Mouse (Mus musculus) 3T3-L1 (cell line): ENCODE data around the gene Abcd1.

Source experiments
- DNase-seq: peaks from one replicate; pipeline ENCODE4 v3.0.0-alpha.2; 2015; ENCODE audit warnings: low read depth, low spot score

The Abcd1 gene

DNA sequence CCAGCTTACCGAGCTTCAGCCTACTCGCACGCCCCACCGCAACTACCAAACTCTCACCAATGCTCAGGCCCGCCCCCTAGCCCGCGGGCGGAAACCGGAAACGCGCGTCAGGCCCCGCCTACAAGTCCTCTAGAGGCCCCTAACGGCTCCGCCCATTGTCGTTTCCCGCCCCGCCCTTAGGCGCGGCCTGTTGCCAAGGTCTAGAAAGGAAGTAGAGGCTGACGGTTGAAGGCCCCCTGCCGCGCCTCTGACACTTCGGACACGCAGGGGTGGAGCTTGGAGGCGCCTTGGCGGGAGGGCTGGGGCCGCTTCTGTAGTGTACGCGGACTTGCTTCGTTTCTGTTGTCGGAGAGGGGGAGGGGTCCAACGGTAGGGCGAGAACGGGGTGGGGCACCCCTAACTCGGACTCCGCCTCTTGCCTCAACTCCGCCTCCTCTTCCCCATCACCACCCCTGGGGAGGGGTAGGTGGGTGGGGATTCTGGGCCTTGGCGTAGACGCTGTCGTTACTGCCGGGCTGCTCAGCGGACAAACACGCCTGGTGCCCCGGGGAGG, at the start of gene Abcd1, which contains the start of gene Bcap31:
TSS of gene Abcd1 (plus strand) at position 489 of the 553 bp plus-strand sequence.
TSS of gene Bcap31 (minus strand) at position 67 of the 553 bp plus-strand sequence.
- peak; percentile 96 for DNase-seq

DNA sequence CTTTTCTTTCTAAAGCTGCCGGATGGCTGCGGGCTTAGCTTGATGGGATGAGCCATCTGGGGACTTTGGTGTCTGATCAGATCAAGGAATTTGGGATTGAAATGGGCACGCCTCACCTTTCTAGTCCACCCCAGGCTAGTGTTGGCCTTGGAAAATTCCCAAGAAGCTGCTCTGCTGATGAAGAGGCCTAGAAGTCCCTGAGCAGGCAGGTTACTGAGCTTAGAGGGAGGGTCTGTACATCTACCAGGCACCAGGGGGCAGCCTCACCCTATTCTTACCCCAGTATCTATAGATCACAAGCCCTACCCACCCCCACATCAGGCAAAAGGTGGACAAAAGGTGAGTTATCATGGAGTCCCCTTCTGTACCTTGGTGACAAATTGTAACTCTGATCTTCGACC, 44.4 kb upstream of the Abcd1 start:
- peak; percentile 81 for DNase-seq

DNA sequence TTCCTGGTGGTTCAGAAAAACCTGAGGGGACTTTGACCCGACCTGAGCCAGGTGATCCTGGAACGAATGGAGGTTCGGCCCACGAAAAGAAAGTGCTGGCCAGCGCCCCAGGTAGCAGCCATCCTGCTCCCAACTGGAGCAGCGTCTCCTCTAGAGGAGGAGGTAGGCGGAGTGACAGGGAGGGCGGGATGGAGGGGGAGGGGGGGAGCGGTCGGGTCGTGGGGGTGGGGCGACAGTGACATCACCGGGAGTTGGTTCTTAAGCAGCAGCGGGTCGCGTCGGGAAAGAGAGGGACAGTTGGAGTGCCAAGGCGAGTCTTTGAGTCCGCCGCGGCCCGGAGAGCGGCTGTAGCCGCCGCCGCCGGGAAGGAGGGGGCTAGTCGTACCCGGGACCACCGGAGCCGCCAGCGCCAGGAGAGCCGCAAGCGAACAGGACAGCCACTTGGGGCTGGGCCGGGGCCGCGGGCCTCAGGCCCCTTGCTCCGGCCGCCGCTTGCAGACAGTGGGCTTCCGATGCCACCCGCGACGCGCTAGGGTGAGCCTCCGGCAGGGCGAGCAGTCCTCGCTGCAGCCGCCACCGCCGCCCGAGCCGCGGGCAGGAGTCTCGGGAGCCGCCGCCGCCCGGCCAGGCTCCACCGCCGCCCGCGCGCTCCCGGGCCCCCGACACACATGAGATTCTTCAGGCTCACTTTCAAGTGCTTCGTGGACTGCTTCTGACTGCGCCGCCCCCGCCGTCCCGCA, 43.3 kb upstream of the Abcd1 start, which contains the start of gene Slc6a8:
TSS of gene Slc6a8 (plus strand) at position 272 of the 740 bp plus-strand sequence.
- peak; percentile 66 for DNase-seq

DNA sequence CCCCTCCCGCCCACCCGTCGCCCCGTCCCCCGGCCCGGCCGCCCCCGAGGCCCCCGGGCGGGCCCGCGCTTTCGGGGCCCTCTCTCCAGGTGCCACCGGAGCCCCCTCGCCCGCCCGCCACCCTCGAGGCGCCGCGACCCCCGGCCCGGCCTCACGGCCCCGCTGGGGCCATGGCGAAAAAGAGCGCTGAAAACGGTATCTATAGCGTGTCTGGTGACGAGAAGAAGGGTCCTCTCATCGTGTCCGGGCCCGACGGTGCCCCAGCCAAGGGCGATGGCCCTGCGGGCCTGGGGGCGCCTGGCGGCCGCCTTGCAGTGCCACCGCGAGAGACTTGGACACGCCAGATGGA, 42.8 kb upstream of the Abcd1 start:
- DNase-seq = no peak

DNA sequence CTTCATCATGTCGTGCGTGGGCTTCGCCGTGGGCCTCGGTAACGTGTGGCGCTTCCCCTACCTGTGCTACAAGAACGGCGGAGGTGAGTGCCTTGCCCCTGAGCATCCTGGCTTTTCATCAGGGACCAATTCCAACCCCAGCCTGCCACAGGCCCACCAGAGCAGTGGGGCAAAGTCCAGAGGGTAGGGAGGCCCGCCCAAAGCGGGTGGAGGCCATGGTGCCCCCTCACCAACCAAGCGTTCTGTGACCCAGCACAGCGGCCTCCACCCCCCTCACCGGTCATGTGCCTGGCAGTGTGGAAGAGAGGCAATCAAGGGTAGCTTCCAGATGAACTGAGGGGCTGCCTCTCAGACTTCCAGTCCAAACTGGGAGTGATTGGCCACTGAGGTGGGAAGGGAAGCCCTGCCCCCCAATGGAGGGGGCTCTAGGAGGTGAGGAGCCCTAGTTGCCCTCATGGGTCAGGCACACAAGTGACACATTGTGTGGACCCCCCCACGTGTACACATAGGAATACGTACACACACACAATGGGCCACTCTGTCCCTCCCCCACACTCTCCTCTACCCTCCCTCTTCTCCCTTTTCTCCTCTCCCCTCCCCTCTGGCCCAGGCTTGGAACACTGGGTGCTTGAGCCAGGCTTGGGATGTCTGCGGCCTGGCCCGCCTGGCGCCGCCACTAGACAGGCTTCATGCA, 42.3 kb upstream of the Abcd1 start:
- DNase-seq = peak; percentile 48

DNA sequence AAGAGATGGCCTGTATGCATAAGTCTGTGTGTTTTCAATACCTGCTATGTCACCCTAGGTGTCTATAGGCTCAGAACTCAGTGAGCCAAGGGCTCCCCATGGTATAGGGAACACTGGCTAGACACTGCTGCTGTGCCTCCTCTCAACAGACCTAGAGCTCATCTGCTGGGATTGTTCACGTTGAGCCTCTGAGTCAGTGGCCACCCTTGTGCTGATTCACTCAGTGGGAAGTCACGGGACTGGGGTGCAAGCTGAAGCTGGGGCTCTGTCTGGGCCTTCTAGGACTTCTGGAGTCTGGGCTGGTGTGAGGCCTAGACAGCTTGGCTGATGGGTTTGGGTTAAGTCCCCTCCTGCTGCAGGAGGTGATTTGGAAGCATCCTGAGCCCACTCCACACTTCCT, 41.2 kb upstream of the Abcd1 start:
- peak; percentile 72 for DNase-seq

DNA sequence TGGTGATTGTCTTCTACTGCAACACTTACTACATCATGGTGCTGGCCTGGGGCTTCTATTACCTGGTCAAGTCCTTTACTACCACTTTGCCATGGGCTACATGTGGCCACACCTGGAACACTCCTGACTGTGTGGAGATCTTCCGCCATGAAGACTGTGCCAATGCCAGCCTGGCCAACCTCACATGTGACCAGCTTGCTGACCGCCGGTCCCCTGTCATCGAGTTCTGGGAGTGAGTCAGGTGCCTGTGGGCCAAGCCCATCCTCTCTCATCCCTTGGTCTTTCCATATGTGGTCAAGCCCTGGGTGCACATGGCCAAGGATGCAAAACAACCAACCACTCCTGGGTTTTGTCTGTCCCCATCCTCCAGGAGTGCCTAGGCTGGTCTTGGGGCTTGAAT, 39.7 kb upstream of the Abcd1 start:
- no peak for DNase-seq

DNA sequence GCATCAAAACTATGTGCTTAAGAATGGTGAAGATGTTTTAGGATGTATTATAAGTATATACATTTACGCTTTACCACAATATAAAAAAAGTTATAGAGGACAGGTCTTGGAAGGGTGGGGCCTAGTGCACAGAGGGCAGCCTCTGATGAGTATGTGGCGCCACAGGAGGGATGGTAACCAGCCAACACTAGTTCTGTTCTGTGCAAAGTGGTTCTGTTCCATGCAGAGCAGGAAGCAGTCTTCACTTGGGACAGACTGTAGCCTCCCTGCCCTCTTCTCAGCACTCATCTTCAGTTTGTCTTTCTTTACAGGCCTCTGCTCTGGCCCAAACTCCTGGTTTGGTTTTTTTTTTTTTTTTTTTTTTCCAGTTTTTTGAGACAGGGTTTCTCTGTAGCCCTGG, 32.2 kb upstream of the Abcd1 start:
- no peak for DNase-seq

DNA sequence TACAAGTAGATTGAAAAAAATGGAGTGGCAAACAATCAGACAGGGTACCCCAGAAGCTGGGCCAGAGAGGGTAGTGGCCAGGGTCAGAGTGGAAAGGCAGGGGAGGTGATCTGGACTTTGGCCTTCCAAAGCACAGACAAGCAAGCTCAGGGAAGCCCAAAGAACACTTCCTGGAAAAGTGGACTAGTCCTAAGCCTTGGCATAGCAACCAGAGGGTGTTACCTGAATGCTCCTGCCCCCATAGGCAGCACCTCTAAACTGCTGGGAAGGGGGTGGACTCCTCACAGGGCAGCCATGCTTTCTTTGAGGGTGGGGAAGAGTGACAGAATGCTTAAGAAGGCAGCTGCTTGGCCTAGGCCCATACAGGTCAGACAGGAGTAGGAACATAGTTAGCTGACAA, 31.4 kb upstream of the Abcd1 start:
- DNase-seq = no peak

DNA sequence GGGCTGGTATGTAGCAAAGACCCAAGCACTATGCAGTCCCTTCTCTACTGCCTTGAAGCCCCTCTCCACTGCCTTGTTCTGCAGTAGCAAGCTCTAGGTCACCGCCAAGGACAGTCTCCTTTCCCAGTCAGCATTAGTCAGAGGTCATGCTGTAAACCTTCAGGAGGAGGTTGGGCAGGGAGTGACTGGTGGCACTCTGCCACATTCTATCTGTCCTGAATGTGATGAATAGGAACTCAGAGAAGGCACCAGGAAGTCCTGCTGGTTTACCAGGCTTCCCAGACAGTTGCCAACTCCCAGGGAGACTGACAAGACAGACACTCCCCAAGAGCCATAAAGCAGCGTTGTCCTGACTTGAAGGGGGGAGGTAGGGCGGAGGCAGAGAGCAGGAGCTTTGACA, 30.8 kb upstream of the Abcd1 start:
- DNase-seq = peak; percentile 83

DNA sequence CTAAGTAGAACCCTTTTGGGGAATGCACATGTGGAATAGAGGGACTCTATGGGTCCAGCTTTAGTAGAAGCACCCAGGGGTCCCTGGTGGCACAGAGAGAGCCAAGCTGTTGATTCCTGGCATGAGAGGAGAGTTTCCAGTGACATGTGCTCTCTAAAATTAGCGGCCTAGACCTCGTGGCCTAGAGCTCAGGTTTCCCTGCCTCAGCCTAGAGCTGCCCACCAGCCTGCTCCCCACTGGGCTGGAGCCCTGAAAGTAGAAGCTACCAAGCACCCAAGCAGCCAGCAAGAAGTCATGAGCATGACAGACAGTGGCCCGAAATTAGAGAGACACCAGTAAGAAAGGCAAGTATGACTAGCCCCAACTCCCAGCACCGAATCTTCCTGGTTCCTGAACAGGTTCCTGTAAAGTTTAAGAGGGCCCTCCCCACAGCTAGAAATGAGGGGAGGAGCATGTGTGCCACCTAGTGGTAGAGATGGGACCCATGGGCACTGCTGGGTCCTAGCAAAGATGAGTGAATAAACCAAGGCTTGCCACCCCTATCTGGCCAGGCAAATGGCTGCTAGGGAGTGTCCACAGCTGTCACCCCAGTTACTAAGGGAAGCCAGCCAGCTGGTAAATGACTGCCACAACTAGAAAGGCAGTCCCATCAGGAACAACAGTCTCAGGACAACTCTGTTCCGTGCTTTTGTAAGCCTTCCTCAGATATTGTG, 25.3 kb upstream of the Abcd1 start:
- DNase-seq = peak; percentile 74

DNA sequence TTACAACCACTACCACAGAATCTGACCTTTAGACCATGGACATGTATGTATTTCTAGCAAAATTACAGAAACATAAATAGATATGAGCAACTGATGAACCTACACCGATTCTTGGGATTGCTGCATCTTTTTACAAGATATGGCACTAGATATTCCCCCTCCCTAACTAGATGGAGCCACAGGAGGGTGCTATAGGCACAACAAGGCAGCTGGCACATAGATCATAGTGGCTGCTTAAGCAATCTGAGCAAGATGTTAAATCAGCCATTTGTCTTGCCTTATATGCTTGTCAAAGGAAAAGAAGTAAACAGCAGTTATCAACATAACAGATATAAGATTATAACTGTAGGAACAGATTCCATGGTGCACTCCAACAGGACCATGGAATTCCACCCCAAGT, 15.9 kb upstream of the Abcd1 start:
- peak; percentile 52 for DNase-seq

DNA sequence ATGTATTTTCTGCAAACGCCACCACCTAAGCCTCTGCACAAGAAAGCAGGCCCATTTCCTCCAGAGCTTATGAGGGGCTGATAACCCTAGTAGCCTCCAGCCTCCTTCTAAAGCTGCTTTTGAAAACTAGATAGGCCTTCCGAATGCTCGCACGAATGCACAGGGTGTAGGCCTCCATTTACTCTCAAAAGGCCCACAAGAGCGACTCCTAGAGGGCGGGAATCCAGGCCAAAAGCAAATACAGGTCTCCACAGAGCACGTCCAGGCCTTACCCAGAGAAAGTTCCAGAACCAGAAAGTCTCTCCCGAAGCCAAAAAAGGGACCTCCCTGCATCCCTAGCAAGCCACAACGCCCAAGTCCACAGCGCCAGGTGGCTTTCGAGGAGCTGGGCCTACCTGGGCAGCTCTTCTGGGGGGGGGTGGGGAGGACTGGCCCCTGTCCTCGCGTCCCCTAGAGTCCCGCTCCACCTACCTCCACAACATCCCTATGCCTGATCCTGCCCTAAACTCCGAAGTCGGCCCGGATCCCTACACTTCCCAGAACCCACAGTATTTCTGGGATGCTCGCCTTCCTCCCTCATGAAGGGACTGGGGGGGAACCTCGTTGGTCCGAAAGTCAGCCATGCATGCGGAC, 805 bp upstream of the Abcd1 start:
- peak; percentile 75 for DNase-seq

DNA sequence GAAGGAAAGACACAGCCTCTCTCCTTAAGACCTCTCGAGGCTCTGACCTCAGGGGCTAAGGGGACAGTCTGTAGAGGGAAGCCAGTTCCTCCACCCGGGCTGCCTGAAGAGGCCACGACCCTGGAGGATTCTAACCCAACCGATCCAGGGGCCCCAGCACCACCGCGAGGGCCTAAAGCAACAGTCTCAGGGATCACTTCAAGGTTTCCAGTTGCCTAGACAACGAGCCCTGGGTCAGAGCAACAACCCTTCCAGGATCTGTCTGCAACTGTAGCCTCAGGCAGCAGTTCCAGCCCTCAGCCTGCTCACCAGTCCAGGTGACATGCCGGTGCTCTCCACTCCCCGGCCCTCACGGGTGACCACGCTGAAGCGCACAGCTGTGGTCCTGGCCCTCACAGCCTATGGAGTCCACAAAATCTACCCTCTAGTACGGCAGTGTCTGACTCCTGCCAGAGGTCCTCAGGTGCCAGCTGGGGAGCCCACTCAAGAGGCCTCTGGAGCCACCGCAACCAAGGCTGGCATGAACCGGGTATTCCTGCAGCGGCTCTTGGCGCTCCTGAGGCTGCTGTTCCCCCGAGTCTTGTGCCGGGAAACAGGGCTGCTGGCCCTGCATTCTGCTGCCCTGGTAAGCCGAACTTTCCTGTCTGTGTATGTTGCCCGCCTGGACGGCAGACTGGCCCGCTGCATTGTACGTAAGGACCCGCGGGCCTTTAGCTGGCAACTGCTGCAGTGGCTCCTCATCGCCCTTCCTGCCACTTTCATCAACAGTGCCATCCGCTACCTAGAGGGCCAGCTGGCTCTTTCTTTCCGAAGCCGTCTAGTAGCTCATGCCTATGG, 530 bp downstream of the Abcd1 start:
- DNase-seq = peak; percentile 59

DNA sequence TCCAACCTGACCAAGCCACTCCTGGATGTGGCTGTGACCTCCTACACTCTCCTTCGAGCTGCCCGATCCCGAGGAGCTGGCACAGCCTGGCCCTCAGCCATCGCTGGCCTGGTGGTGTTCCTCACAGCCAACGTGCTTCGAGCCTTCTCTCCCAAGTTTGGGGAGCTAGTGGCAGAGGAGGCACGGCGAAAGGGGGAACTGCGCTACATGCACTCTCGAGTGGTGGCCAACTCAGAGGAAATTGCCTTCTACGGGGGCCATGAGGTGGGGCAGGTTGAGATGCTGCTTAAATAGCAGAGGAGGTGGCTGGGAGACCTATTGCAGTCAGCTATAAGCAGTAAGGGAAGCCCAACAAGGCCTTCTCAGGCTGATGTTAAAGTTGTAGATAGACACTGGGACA, 1.3 kb downstream of the Abcd1 start:
- no peak for DNase-seq

DNA sequence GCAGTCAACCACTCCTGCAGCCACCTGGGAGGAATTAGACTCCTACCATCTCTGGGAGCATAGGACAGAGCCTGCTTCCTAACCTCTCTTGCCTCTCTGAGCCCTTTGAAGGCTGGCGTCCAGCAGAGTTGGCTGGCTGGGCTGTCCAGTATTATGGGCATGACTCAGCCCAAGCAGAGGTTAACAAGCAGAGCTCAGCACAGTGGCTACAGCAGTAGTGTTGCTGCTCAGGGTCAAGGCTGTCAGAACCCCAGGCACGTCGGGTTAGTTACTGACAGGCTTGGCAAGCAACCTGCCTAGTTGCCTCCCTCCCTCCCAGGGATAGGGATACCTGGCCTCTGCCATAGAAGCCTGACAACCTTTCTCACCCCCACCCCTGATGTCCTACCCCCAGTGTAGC, 1.9 kb downstream of the Abcd1 start:
- peak; percentile 74 for DNase-seq

DNA sequence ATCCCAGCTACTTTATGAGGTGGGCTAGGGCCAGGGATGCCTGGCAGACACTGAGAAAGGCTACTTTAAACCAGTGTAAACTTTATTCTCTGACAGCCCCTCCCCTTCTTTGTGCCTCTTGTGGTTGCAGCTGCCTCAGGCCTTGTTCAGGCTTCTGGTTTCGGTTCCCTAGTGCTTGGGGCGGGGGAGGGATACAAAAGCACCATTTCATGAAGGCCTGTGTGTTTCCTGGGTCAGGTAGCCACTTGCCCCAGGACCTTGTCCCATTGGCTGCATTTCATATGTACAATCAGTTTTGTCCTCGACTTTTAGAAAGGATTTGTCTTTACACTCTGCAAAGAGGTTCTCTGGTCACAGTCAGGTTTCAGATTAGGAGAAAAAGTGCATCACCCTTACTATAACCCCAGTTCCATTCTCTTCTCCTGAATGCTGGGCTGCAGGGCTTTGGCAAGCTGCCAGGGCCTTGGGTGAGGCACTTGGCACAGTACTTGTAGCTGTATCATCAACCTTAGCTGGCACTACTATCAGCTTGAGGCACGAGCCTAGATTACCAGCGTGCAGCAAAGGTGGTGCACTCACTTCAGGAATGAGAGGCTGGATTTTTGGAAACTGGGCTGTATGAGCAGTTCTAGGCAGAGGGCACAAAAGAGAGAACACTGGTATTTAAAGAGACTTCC, 2.4 kb downstream of the Abcd1 start:
- peak; percentile 64 for DNase-seq

DNA sequence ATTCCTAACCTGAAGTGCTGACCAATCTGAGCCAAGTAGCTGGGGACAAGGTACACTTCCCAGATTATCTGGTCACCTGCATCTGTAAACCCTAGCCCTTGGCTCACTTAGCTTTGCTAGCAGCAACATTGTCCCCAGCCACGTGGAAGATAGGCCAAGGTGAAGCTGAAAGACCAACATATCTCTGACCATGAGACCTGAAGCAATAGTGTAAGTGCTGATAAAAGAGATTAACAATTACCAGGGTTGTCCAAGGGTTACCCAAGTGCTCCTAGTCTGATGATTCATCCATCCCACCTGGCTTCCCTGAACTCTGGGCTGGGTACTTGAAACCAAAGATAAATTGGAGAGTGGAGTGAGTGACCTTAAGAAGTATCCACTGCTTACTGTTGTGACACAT, 14.5 kb downstream of the Abcd1 start:
- no peak for DNase-seq

DNA sequence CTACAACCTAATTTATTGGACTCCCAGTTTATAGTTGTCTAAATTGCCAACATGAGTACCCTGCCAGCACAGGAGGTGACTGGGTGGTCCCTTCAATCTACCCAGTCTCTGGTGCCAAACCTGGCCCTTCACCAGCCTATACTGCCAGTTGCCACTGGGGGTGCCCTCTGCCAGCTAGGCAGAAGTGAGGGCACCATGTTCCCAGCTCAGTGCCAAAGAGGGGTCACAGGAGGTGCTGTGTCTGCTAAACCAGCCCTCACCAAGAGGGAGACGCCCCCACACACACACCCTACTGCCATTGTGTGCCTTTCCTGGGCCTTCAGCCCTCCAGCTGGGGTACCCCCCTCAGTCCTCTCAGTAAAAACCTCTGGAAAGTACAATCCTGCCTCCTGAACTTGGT, 21.8 kb downstream of the Abcd1 start:
- no peak for DNase-seq

DNA sequence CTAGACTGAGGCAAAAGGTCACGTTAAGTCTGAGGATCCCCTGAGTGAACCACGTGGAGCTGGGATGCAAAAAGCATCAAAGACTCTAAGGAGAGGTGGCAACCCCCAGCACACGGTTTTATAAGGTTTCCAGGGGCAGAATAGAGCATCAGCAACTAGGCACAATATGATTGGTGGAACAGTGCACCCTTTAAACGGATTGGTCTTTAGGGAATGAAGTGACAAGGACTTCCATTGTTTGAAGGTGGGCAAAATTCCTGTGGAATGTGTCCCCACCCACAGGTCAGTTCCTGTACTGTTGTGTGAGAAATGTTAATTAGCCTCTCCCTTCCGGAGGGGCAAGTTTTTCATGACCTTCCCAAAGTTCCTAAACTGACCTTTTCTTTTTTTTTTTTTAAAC, 22.8 kb downstream of the Abcd1 start:
- DNase-seq = no peak
